Mouse (Mus musculus) E14TG2a.4 (cell line): ENCODE results near the gene Pold1.

Experiments
- CTCF ChIP-seq: conservative IDR thresholded peaks from 2 replicates; pipeline ENCODE4 v1.5.1; 2014; ENCODE audit warnings: low read length
- NANOG ChIP-seq: IDR thresholded peaks from 2 replicates; pipeline ENCODE4 v1.6.1; 2014; ENCODE audit warnings: borderline replicate concordance, low read length, mixed read lengths
- POU5F1 ChIP-seq: IDR thresholded peaks from 2 replicates; pipeline ENCODE4 v1.6.1; 2014; ENCODE audit warnings: low read length, borderline replicate concordance

GRCm38 (mm10) chr7:44537009-44537408 is 11.6 kb downstream of the Pold1 start:
- no peak for TF ChIP-seq CTCF
- TF ChIP-seq POU5F1, result no peak
- TF ChIP-seq NANOG, result no peak
